Mouse (Mus musculus) liver, adult 2 months (tissue): ENCODE data around the gene Cox19.

Experiments used
- CTCF ChIP-seq: fragments of 200-500 bp; IDR thresholded peaks from 2 replicates; pipeline ENCODE4 v1.5.1; 2011; ENCODE audit warnings: low read depth, low read length, control low read depth
- POLR2A ChIP-seq: fragments of 200-500 bp; IDR thresholded peaks from 2 replicates; pipeline ENCODE4 v1.6.1; 2011; ENCODE audit warnings: low read length, control low read depth; ENCODE audit not compliant: insufficient read depth; ENCODE audit errors: extremely low read depth

DNA sequence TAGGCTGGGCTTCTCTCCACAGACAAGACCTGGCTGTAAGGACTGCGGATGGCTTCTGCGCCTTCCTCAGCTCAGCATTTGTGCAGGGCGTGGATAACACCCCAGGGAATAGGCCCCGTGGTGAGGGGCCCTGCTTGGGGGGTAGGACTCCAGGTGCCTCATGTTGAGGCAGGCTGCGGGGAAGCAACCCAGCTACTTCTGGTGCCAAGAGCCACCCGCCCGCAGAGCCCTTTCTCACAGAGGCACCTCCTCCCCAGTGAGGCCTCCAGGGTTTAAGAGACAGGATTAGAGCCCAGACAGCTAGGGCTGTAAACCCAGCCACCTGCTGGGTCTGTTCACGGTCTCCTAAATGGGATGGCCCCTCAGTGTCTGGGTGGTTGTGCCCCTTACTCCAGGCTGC is 410 bp upstream of the Cox19 start:
- TF ChIP-seq CTCF (no peak), POLR2A (no peak)
